In the genomic region with DNA sequence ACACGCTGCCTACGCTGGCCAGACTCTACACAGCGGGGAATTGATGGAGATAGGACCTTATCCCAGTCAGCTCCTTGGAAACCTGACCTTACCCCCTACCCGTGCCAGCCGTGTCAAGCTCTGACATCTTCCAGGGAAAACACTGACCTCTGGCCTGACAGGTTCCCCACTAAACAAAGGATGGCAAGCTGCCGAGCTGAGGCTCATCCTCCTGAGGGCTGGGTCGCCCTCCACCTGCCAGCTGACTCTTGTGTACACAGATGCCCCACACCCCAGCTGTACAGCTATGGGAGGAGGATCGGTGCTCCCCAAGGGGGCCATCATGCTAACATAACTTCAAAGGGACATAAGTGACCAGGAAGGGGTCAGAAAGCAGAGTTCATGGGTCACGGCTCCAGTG, we compare ENCODE assay signal across 17 mouse cellular contexts. TPM values are rescaled to one million over a fixed set of nuclear protein-coding genes. Genes with fewer than 3 reads are reported as not detected.
DNase-seq lines count a peak whose midpoint lies in the region; ATAC-seq and TF ChIP-seq lines count a peak whose summit lies in the region.
"Had no signal": no experiment of that assay in that cellular context is flagged by ENCODE, and none has a peak within 500 bp of the region (broad histone marks: within the 10 kb centered on the region; RNA-seq: fewer than 3 reads in every experiment).

No protein-coding gene starts in this region.

- 13% methylated on average over 9 of the region's 9 CpGs for WGBS in hindbrain, embryonic 10.5 days
- WGBS in hindbrain, postnatal 0 days: 25% methylated on average over 9 of the region's 9 CpGs
- 25% methylated on average over 9 of the region's 9 CpGs for WGBS in embryonic facial prominence, embryonic 11.5 days
- WGBS in neural tube, embryonic 11.5 days: 20% methylated on average over 9 of the region's 9 CpGs

- H3K9me3 ChIP-seq in hindbrain, embryonic 10.5 days: no peaks in the 10 kb centered on the region
- no peaks in the 10 kb centered on the region for H3K9me3 ChIP-seq in hindbrain, postnatal 0 days (ENCODE audit: low read length)
- no peaks in the 10 kb centered on the region for H3K9me3 ChIP-seq in embryonic facial prominence, embryonic 11.5 days (replicated peaks; ENCODE audit: control insufficient read depth, low read length)
- H3K9me3 ChIP-seq in neural tube, embryonic 11.5 days (ENCODE audit: control insufficient read depth, low read length): no peaks in the 10 kb centered on the region
- H3K9me3 ChIP-seq: forebrain, embryonic 12.5 days; heart, embryonic 13.5 days; liver, embryonic 13.5 days had no signal

- H3K4me2 ChIP-seq in hindbrain, postnatal 0 days (ENCODE audit: low read depth, low read length): no peak overlapping the region
- H3K4me2 ChIP-seq in embryonic facial prominence, embryonic 11.5 days (ENCODE audit: low read depth, low read length): no peak overlapping the region
- no peak overlapping the region for H3K4me2 ChIP-seq in neural tube, embryonic 11.5 days (ENCODE audit: low read depth)
- H3K4me2 ChIP-seq: forebrain, embryonic 12.5 days; heart, embryonic 13.5 days; liver, embryonic 13.5 days had no signal

- H3K4me1 ChIP-seq in hindbrain, embryonic 10.5 days (replicated peaks): peaks cover 66% of the 10 kb centered on the region
- H3K4me1 ChIP-seq in hindbrain, postnatal 0 days (ENCODE audit: insufficient read depth, low read length): peaks cover 15% of the 10 kb centered on the region
- H3K4me1 ChIP-seq in embryonic facial prominence, embryonic 11.5 days (ENCODE audit: control insufficient read depth, insufficient read depth, low read length): no peaks in the 10 kb centered on the region
- peaks cover 28% of the 10 kb centered on the region for H3K4me1 ChIP-seq in neural tube, embryonic 11.5 days (ENCODE audit: control insufficient read depth, insufficient read depth, low read length)
- H3K4me1 ChIP-seq: heart, embryonic 13.5 days; liver, embryonic 13.5 days had no signal

- no peak for TF ChIP-seq CTCF in hindbrain, postnatal 0 days (IDR thresholded peaks at IDR 0.05; ENCODE audit: low read depth)

- H3K27ac ChIP-seq in hindbrain, embryonic 10.5 days: peak overlapping the region; percentile 75
- H3K27ac ChIP-seq in hindbrain, postnatal 0 days: no peak overlapping the region
- H3K27ac ChIP-seq in embryonic facial prominence, embryonic 11.5 days (replicated peaks; ENCODE audit: low read depth, low read length): no peak overlapping the region
- H3K27ac ChIP-seq in neural tube, embryonic 11.5 days (ENCODE audit: low read depth, low read length): peak overlapping the region; percentile 53
- H3K27ac ChIP-seq: forebrain, embryonic 12.5 days; heart, embryonic 13.5 days; liver, embryonic 13.5 days; stomach, postnatal 0 days had no signal

- DNase-seq in hindbrain, embryonic 10.5 days (ENCODE audit: low spot score): peak; percentile 80
- no peak for DNase-seq in hindbrain, postnatal 0 days (ENCODE audit: low spot score)
- peak; percentile 59 to 66 for DNase-seq in cerebellum, postnatal 10 days
- DNase-seq in embryonic facial prominence, embryonic 11.5 days (ENCODE audit: low spot score): no peak
- peak; percentile 41 for DNase-seq in neural tube, embryonic 11.5 days (ENCODE audit: low spot score)
- no peak for DNase-seq in spleen, postnatal 10 days (ENCODE audit: low spot score in 2 of 2)
- DNase-seq: kidney, adult 8-10 months; liver, embryonic 13.5 days; lung, postnatal 10 days; thymus, postnatal 25 days had no signal

- no peak overlapping the region for H3K9ac ChIP-seq in hindbrain, postnatal 0 days (replicated peaks; ENCODE audit: low read length)
- H3K9ac ChIP-seq in embryonic facial prominence, embryonic 11.5 days (replicated peaks; ENCODE audit: low read length): no peak overlapping the region
- H3K9ac ChIP-seq in neural tube, embryonic 11.5 days (ENCODE audit: low read length): no peak overlapping the region
- H3K9ac ChIP-seq: forebrain, embryonic 12.5 days; heart, embryonic 13.5 days; liver, embryonic 13.5 days had no signal

- no peaks in the 10 kb centered on the region for H3K27me3 ChIP-seq in hindbrain, embryonic 10.5 days (ENCODE audit: insufficient read depth, poor library complexity, severe bottlenecking)
- no peaks in the 10 kb centered on the region for H3K27me3 ChIP-seq in hindbrain, postnatal 0 days (ENCODE audit: insufficient read depth, low read length)
- no peaks in the 10 kb centered on the region for H3K27me3 ChIP-seq in embryonic facial prominence, embryonic 11.5 days (ENCODE audit: control insufficient read depth, insufficient read depth, low read length)
- no peaks in the 10 kb centered on the region for H3K27me3 ChIP-seq in neural tube, embryonic 11.5 days (ENCODE audit: control insufficient read depth, insufficient read depth, low read length)
- H3K27me3 ChIP-seq: forebrain, embryonic 12.5 days; liver, embryonic 13.5 days had no signal

- no peaks in the 10 kb centered on the region; the same call in 1 of the 2 replicates for H3K36me3 ChIP-seq in hindbrain, embryonic 10.5 days
- no peaks in the 10 kb centered on the region for H3K36me3 ChIP-seq in hindbrain, postnatal 0 days (ENCODE audit: insufficient read depth, low read length)
- no peaks in the 10 kb centered on the region for H3K36me3 ChIP-seq in embryonic facial prominence, embryonic 11.5 days (replicated peaks; ENCODE audit: control insufficient read depth, insufficient read depth, low read depth, low read length)
- no peaks in the 10 kb centered on the region for H3K36me3 ChIP-seq in neural tube, embryonic 11.5 days (ENCODE audit: control insufficient read depth, insufficient read depth, low read length)
- H3K36me3 ChIP-seq: forebrain, embryonic 12.5 days; heart, embryonic 13.5 days; liver, embryonic 13.5 days had no signal

- H3K4me3 ChIP-seq in hindbrain, embryonic 10.5 days: no peak overlapping the region
- no peak overlapping the region for H3K4me3 ChIP-seq in hindbrain, postnatal 0 days (ENCODE audit: low read length)
- no peak overlapping the region for H3K4me3 ChIP-seq in embryonic facial prominence, embryonic 11.5 days (ENCODE audit: low read depth, low read length)
- no peak overlapping the region for H3K4me3 ChIP-seq in neural tube, embryonic 11.5 days (ENCODE audit: low read depth, low read length)
- H3K4me3 ChIP-seq: forebrain, embryonic 12.5 days; heart, embryonic 13.5 days; liver, embryonic 13.5 days had no signal

- ATAC-seq in hindbrain, postnatal 0 days: no peak
- 0 out of 2 replicates have a peak, but pooled peaks have one; percentile 26 for ATAC-seq in embryonic facial prominence, embryonic 11.5 days (replicated peaks; ENCODE audit: insufficient number of reproducible peaks, low FRiP score, low TSS enrichment, low read depth)
- no peak for ATAC-seq in neural tube, embryonic 11.5 days (ENCODE audit: insufficient read depth, low FRiP score, low TSS enrichment)
- no peak for ATAC-seq in megakaryocyte progenitor cell, adult 5-6 weeks (replicated peaks; ENCODE audit: poor library complexity)

RNA-seq across cellular contexts. Expression of a gene that starts 47.6 kb away (rescaled TPM):
- 22.9 and 39.2 TPM in 2 replicates for polyA plus RNA-seq in hindbrain, embryonic 10.5 days (2016; fragmentation: Nextera tagmentation; extraction: Ambion mirVana)
- total RNA-seq in hindbrain, postnatal 0 days (2014; rRNA removed): 69.6 and 74.6 TPM in 2 replicates
- polyA plus RNA-seq in hindbrain, postnatal 0 days (2015; fragmentation: Nextera tagmentation; extraction: Ambion mirVana): 26.5 and 30.5 TPM in 2 replicates
- polyA plus RNA-seq in embryonic facial prominence, embryonic 11.5 days (2014; fragmentation: Nextera tagmentation; extraction: Ambion mirVana): 3.6 and 5.5 TPM in 2 replicates
- polyA plus RNA-seq in neural tube, embryonic 11.5 days (2014; fragmentation: Nextera tagmentation; extraction: Ambion mirVana): 25.5 and 28.9 TPM in 2 replicates
- not detected in 2 replicates for total RNA-seq in megakaryocyte progenitor cell, adult 5-6 weeks (2015)
- not detected in 2 replicates for total RNA-seq in megakaryocyte progenitor cell, adult 5-6 weeks (2017)
- total RNA-seq: granulocyte monocyte progenitor cell, adult 5-6 weeks; hematopoietic stem cell, adult 5-6 weeks had no signal
- polyA plus RNA-seq: C2C12 had no signal

Comparison
In these comparisons a context has a peak if more than half of its experiments do, and no peak if none do; other contexts are left out.
1. DNase-seq: peak in hindbrain, embryonic 10.5 days (single experiment), cerebellum, postnatal 10 days (2 of 2) and neural tube, embryonic 11.5 days (single experiment); none in hindbrain, postnatal 0 days (single experiment), embryonic facial prominence, embryonic 11.5 days (single experiment) and spleen, postnatal 10 days (0 of 2).
2. H3K27ac ChIP-seq: peak in hindbrain, embryonic 10.5 days (single experiment) and neural tube, embryonic 11.5 days (single experiment); none in hindbrain, postnatal 0 days (single experiment) and embryonic facial prominence, embryonic 11.5 days (single experiment).